Mouse (Mus musculus): ENCODE measurements around the gene Vdr. TPM values are rescaled to one million over a fixed set of nuclear protein-coding genes. Genes with fewer than 3 reads are reported as not detected.

The Vdr gene
- total RNA-seq (2021), result under 1 TPM in 1 of 2 experiments, not detected in 1; 0.10 TPM
- long read RNA-seq, experiment 1, partial matches to known transcripts, result 0 of 1 reads
- long read RNA-seq, experiment 1, other reads (novel, unspliced or antisense), result 1 of 1 reads
- long read RNA-seq, experiment 2, result 0 reads

GRCm38 (mm10) chr15:97910530-97910929 lies at the start of gene Vdr:
Gene Vdr (minus strand): TSS chr15:97910630.
- H3K4me3 ChIP-seq, result no peak within 1 kb of the TSS
- no peak within 1 kb of the TSS for H3K27ac ChIP-seq
- no peak for DNase-seq (ENCODE audit: low spot score in 2 of 2)
- TF ChIP-seq CTCF (conservative IDR thresholded peaks at IDR 0.05), result no peak

- no peak overlapping the region for H3K27ac ChIP-seq
- no peak for TF ChIP-seq CTCF (conservative IDR thresholded peaks at IDR 0.05)
- DNase-seq (ENCODE audit: low spot score in 2 of 2), result no peak
- H3K4me3 ChIP-seq, result no peak overlapping the region
Observed at GRCm38 (mm10) chr15:97956416-97956815, 46.0 kb upstream of the Vdr start.

- no peak for TF ChIP-seq CTCF (conservative IDR thresholded peaks at IDR 0.05)
- Histone ChIP-seq H3K4me3 (no peak overlapping the region), H3K27ac (no peak overlapping the region)
- DNase-seq (ENCODE audit: low spot score in 2 of 2), result no peak
Observed at GRCm38 (mm10) chr15:97955742-97956141, 45.3 kb upstream of the Vdr start.

GRCm38 (mm10) chr15:97955286-97955685 lies 44.9 kb upstream of the Vdr start:
- no peak overlapping the region for H3K4me3 ChIP-seq
- no peak for TF ChIP-seq CTCF (conservative IDR thresholded peaks at IDR 0.05)
- H3K27ac ChIP-seq, result no peak overlapping the region
- DNase-seq (ENCODE audit: low spot score in 2 of 2), result no peak

- Histone ChIP-seq H3K27ac (no peak overlapping the region), H3K4me3 (no peak overlapping the region)
Observed at GRCm38 (mm10) chr15:97954671-97955070, 44.2 kb upstream of the Vdr start.

GRCm38 (mm10) chr15:97952889-97953189 lies 42.4 kb upstream of the Vdr start:
- TF ChIP-seq CTCF (conservative IDR thresholded peaks at IDR 0.05), result no peak
- H3K4me3 ChIP-seq, result no peak overlapping the region
- H3K27ac ChIP-seq, result no peak overlapping the region
- DNase-seq (ENCODE audit: low spot score in 2 of 2), result no peak

More at GRCm38 (mm10) chr15:97954671-97955070, 44.2 kb upstream of the Vdr start:
- no peak for TF ChIP-seq CTCF (conservative IDR thresholded peaks at IDR 0.05)
- no peak for DNase-seq (ENCODE audit: low spot score in 2 of 2)

- H3K4me3 ChIP-seq, result no peak overlapping the region
- TF ChIP-seq CTCF (conservative IDR thresholded peaks at IDR 0.05), result peak; percentile 100; the same call in 1 of the 2 replicates
- DNase-seq (ENCODE audit: low spot score in 2 of 2), result peak; percentile 48 to 69
- no peak overlapping the region for H3K27ac ChIP-seq
Observed at GRCm38 (mm10) chr15:97952137-97952888, 41.9 kb upstream of the Vdr start.

GRCm38 (mm10) chr15:97950240-97950639 lies 39.8 kb upstream of the Vdr start:
- no peak overlapping the region for H3K27ac ChIP-seq
- DNase-seq (ENCODE audit: low spot score in 2 of 2), result no peak
- no peak for TF ChIP-seq CTCF (conservative IDR thresholded peaks at IDR 0.05)
- H3K4me3 ChIP-seq, result no peak overlapping the region

- TF ChIP-seq CTCF (conservative IDR thresholded peaks at IDR 0.05), result no peak
- H3K27ac ChIP-seq, result no peak overlapping the region
- no peak for DNase-seq (ENCODE audit: low spot score in 2 of 2)
- no peak overlapping the region for H3K4me3 ChIP-seq
Observed at GRCm38 (mm10) chr15:97949706-97950105, 39.3 kb upstream of the Vdr start.

GRCm38 (mm10) chr15:97948720-97949119 lies 38.3 kb upstream of the Vdr start:
- Histone ChIP-seq H3K27ac (no peak overlapping the region), H3K4me3 (no peak overlapping the region)
- no peak for DNase-seq (ENCODE audit: low spot score in 2 of 2)
- TF ChIP-seq CTCF (conservative IDR thresholded peaks at IDR 0.05), result no peak

GRCm38 (mm10) chr15:97945656-97946315 lies 35.4 kb upstream of the Vdr start:
- no peak for DNase-seq (ENCODE audit: low spot score in 2 of 2)
- Histone ChIP-seq H3K4me3 (no peak overlapping the region), H3K27ac (no peak overlapping the region)
- no peak for TF ChIP-seq CTCF (conservative IDR thresholded peaks at IDR 0.05)

GRCm38 (mm10) chr15:97944919-97945574 lies 34.6 kb upstream of the Vdr start:
- H3K27ac ChIP-seq, result no peak overlapping the region
- DNase-seq (ENCODE audit: low spot score in 2 of 2), result no peak
- H3K4me3 ChIP-seq, result no peak overlapping the region
- TF ChIP-seq CTCF (conservative IDR thresholded peaks at IDR 0.05), result no peak

- no peak for TF ChIP-seq CTCF (conservative IDR thresholded peaks at IDR 0.05)
- no peak overlapping the region for H3K4me3 ChIP-seq
- DNase-seq (ENCODE audit: low spot score in 2 of 2), result no peak
- no peak overlapping the region for H3K27ac ChIP-seq
Observed at GRCm38 (mm10) chr15:97943356-97943755, 32.9 kb upstream of the Vdr start.
